Mouse (Mus musculus) urinary bladder, postnatal 14 days (tissue): ENCODE measurements around the gene Tanc1.

Experiments
- DNase-seq: peaks from one replicate; pipeline ENCODE4 v3.0.0; 2021; ENCODE audit warnings: low spot score

Tanc1 gene

DNA sequence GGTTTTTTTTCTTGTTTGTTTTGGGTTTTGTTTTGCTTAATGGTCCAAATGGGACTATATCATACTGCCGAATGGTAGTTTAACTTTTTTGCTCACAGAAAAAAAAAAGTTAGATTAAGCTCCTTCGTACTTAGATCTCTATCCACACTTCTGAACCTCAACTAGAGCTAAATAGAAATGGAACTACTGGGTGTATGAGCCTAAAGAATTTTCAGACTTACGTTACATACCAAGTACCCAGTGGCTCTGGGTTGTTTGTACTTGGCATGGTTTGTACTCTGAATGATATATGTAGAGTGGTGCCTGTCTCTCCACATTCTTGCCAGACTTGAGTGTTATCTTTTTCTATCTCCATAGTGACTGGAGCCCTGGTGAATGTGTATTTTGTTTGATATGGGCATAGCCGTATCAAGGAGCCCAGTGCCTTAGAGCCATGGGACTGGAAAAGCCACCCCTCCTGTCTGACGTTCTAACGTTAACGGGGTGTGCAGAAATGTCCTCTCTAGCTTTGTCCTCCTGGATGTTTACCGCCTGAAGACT is 271.0 kb downstream of the Tanc1 start:
- DNase-seq: no peak

DNA sequence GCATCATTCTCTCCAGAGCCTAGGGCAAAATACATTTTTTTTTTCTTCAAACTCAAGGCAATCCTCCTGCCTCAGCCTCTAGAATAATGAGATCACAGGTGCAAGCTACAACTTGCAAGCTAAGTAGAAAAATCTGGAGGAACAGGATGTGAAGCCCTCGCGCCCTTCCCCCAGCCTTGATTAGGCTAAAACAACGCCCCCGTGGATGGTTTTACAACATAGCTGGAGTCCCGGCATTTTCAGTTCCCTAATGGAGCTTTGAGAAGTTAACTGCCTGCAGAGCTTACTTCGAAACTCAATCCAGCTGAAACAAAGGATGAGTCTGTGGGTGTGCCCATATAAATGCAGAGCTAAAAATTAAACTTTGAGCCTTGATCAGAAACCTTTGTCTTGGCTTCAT is 277.9 kb downstream of the Tanc1 start:
- DNase-seq: no peak
